Mouse (Mus musculus) CH12.LX (cell line): ENCODE results near the gene Psap. TPM values are rescaled to one million over a fixed set of nuclear protein-coding genes. Genes with fewer than 3 reads are reported as not detected.

ENCODE experiments used
- DNase-seq: peaks from one replicate; pipeline ENCODE4 v3.0.0-alpha.2; 2013; ENCODE audit errors: extremely low read depth
- H3K27ac ChIP-seq: 2 replicates; pipeline ENCODE4 v1.5.1; 2012; ENCODE audit warnings: low read depth, mild to moderate bottlenecking, control low read depth, moderate library complexity; ENCODE audit not compliant: insufficient read depth
- H3K27me3 ChIP-seq: replicated peaks from 2 replicates; pipeline ENCODE3; 2012; ENCODE audit warnings: inconsistent platforms
- H3K36me3 ChIP-seq, 2 experiments: replicated peaks in 1 of 2; 2 replicates each; pipeline versions ENCODE3 to v1.6.1; 2012; ENCODE audit warnings: inconsistent platforms in 1 of 2, low read length in 1 of 2, mild to moderate bottlenecking in 1 of 2, mixed read lengths in 1 of 2, moderate library complexity in 1 of 2; ENCODE audit not compliant: control insufficient read depth in 1 of 2, insufficient read depth in 1 of 2
- H3K4me1 ChIP-seq, 2 experiments: 2 replicates each; pipeline ENCODE4 v1.6.1; 2012; ENCODE audit warnings: inconsistent platforms in 1 of 2, moderate library complexity in 1 of 2; ENCODE audit not compliant: insufficient read depth in 2 of 2, control insufficient read depth in 1 of 2
- H3K4me2 ChIP-seq: 2 replicates; pipeline ENCODE4 v1.6.1; 2012; ENCODE audit warnings: low read depth, mild to moderate bottlenecking, control low read depth; ENCODE audit not compliant: poor library complexity, insufficient read depth, severe bottlenecking
- H3K4me3 ChIP-seq, 3 experiments: fragments of 150-350 bp in 1 of 3; sonication (generic) in 1 of 3; replicated peaks in 1 of 3; 2 replicates each; pipeline versions ENCODE3 to v1.5.1; 2011 to 2012; ENCODE audit warnings: low read depth in 2 of 3, low read length in 2 of 3, mild to moderate bottlenecking in 2 of 3, moderate library complexity in 2 of 3, control low read depth in 1 of 3, improper control_type of control experiment in 1 of 3, inconsistent platforms in 1 of 3, mixed read lengths in 1 of 3; ENCODE audit not compliant: poor library complexity in 1 of 3
- H3K79me2 ChIP-seq: replicated peaks from 2 replicates; pipeline ENCODE4 v1.6.1; 2012; ENCODE audit warnings: mild to moderate bottlenecking, moderate library complexity; ENCODE audit not compliant: control insufficient read depth, poor library complexity, insufficient read depth, severe bottlenecking; ENCODE audit errors: extremely low read depth
- H3K9ac ChIP-seq: 2 replicates; pipeline ENCODE4 v1.6.1; 2012; ENCODE audit warnings: low read depth, mild to moderate bottlenecking, control low read depth, moderate library complexity; ENCODE audit not compliant: insufficient read depth
- H3K9me3 ChIP-seq: replicated peaks from 2 replicates; pipeline ENCODE3; 2012; ENCODE audit warnings: low read length, inconsistent platforms, mixed read lengths
- BHLHE40 ChIP-seq: IDR thresholded peaks from 2 replicates; pipeline ENCODE4 v1.6.1; 2011; ENCODE audit warnings: mild to moderate bottlenecking, low read depth, low read length, improper control_type of control experiment
- CHD1 ChIP-seq: IDR thresholded peaks from 2 replicates; pipeline ENCODE4 v1.6.1; 2012; ENCODE audit warnings: low read depth, low read length, improper control_type of control experiment, inconsistent platforms
- E2F4 ChIP-seq: IDR thresholded peaks from 2 replicates; pipeline ENCODE4 v1.6.1; 2011; ENCODE audit warnings: low read depth, low read length, improper control_type of control experiment; ENCODE audit not compliant: insufficient replicate concordance
- ETS1 ChIP-seq: conservative IDR thresholded peaks from 2 replicates; pipeline ENCODE4 v1.6.1; 2012; ENCODE audit warnings: low read depth, mild to moderate bottlenecking, inconsistent platforms, low read length, improper control_type of control experiment, moderate library complexity
- KAT2A ChIP-seq: IDR thresholded peaks from 2 replicates; pipeline ENCODE4 v1.6.1; 2012; ENCODE audit warnings: low read length, improper control_type of control experiment, inconsistent platforms; ENCODE audit not compliant: insufficient replicate concordance
- MAFK ChIP-seq: IDR thresholded peaks from 2 replicates; pipeline ENCODE4 v1.6.1; 2011; ENCODE audit warnings: low read length, improper control_type of control experiment; ENCODE audit not compliant: insufficient replicate concordance
- MAX ChIP-seq: IDR thresholded peaks from 2 replicates; pipeline ENCODE4 v1.6.1; 2011; ENCODE audit warnings: low read length, improper control_type of control experiment
- MAZ ChIP-seq: IDR thresholded peaks from 2 replicates; pipeline ENCODE4 v1.6.1; 2012; ENCODE audit warnings: low read depth, mild to moderate bottlenecking, inconsistent platforms, low read length, improper control_type of control experiment, moderate library complexity
- MXI1 ChIP-seq: IDR thresholded peaks from 2 replicates; pipeline ENCODE4 v1.6.1; 2011; ENCODE audit warnings: mild to moderate bottlenecking, low read depth, low read length, improper control_type of control experiment
- SIN3A ChIP-seq: IDR thresholded peaks from 2 replicates; pipeline ENCODE4 v1.6.1; 2012; ENCODE audit warnings: low read length, improper control_type of control experiment, inconsistent platforms
- USF1 ChIP-seq: IDR thresholded peaks from 2 replicates; pipeline ENCODE4 v1.6.1; 2014; ENCODE audit warnings: low read depth, mild to moderate bottlenecking, inconsistent platforms, low read length, improper control_type of control experiment
- ZKSCAN1 ChIP-seq: IDR thresholded peaks from 2 replicates; pipeline ENCODE4 v1.6.1; 2012; ENCODE audit warnings: low read depth, inconsistent platforms, low read length, improper control_type of control experiment, borderline replicate concordance
- ZMIZ1 ChIP-seq: IDR thresholded peaks from 2 replicates; pipeline ENCODE4 v1.6.1; 2012; ENCODE audit warnings: low read depth, mild to moderate bottlenecking, inconsistent platforms, low read length, improper control_type of control experiment
- dilution Hi-C: fragments of 300-500 bp; cut with MboI; formaldehyde crosslinking; loops from 2 replicates; pipeline ENCODE4 v1.14.3; 2020; ENCODE audit warnings: low sequenced_read_pairs; ENCODE audit not compliant: extremely low pct_unique_long_range_greater_than_20kb, extremely low pct_ligation_motif_present
- in situ Hi-C: fragments of 300-500 bp; cut with MboI; formaldehyde crosslinking; loops from 3 replicates; pipeline ENCODE4 v1.14.3; 2019; ENCODE audit warnings: low sequenced_read_pairs, low pct_ligation_motif_present, low pct_unique_long_range_greater_than_20kb, mixed read lengths
- polyA plus RNA-seq: library from polyadenylated mRNA; unstranded; fragments of >175 nt; gene quantifications from 2 replicates; pipeline ENCODE4 v1.2.1, GENCODE M21; 2012; ENCODE audit warnings: low read depth; ENCODE audit not compliant: insufficient read length
- total RNA-seq, 2 experiments: library from RNA; depleted of rRNA; stranded (reverse); fragments of 300-350 nt in 1 of 2; fragments of >200 nt in 1 of 2; gene quantifications; 2 replicates each; pipeline ENCODE4 v1.2.3; 2012 to 2014

The Psap gene
- total and polyA plus RNA-seq, 3 experiments, result 223 to 470 (median 300) TPM

DNA sequence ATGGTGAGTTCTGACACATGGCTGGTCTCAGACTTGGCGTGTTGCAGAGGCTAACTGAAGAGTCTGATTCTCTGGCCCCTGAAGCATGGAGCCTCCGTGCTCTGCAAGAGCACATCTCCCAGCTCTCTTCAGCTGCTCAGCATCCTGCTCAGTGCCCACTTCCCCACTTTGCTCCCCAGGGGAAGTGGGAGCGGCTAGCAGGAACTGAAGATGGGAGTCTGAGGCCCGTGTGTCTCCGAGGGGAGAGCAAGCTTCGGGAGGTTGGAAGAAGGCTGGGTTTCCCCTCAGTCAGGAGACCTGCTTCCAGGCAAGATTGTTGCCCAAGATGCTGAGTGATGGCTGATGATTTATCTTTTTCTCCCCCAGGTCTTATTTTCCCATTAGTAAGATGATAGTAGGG, 4.0 kb upstream of the Psap start:
- peaks cover 8% of the 10 kb centered on the region for H3K79me2 ChIP-seq
- no peaks in the 10 kb centered on the region for H3K9me3 ChIP-seq
- no peak overlapping the region for H3K4me2 ChIP-seq
- TF ChIP-seq MXI1 (0 out of 2 replicates have a peak, but pooled peaks have one; percentile 14), ETS1 (no peak), MAX (peak; percentile 59), BHLHE40 (peak; percentile 36)
- TF ChIP-seq, all 38 proteins: peak for 3
- Histone ChIP-seq H3K9ac (no peak overlapping the region), H3K4me1 (peaks cover 7 to 31% of the 10 kb centered on the region in 2 experiments), H3K27ac (no peak overlapping the region), H3K27me3 (no peaks in the 10 kb centered on the region), H3K4me3 (no peak overlapping the region), H3K36me3 (no peaks in the 10 kb centered on the region)
- dilution Hi-C loops, result no loop called here
- no peak for DNase-seq
- in situ Hi-C loops, result no loop called here

DNA sequence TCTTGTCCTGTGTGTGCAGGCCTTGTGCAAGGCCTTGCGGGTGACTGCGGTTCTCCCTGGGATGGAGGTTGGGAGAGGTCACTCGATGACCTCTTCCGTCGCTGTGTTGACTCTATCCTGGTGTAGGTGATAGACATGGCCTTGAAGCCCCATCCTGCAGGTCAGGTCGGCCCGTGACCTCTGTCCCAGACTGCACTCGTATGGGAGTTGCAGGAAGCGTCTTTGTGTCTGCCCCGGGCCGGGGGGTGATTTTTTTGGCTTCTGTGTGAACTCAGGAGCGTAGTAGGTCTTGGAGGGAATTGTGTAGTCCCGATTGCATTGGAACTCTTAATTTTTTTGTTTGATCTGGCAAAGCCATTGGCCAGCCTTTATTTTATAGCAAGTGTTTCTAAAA, 576 bp downstream of the Psap start:
- DNase-seq, result no peak
- Histone ChIP-seq H3K4me3 (peak overlapping the region; percentile 86 to 100 (median 93)), H3K4me2 (peak overlapping the region; percentile 74), H3K79me2 (peaks cover 55% of the 10 kb centered on the region), H3K9ac (peak overlapping the region; percentile 67), H3K36me3 (peaks cover 0 to 12% of the 10 kb centered on the region in 2 experiments), H3K4me1 (peaks cover 16 to 55% of the 10 kb centered on the region in 2 experiments), H3K27me3 (no peaks in the 10 kb centered on the region), H3K9me3 (no peaks in the 10 kb centered on the region), H3K27ac (peak overlapping the region; percentile 57)
- in situ Hi-C loops (no loop called here), dilution Hi-C loops (no loop called here)
- TF ChIP-seq ZKSCAN1 (peak; percentile 79), CHD1 (0 out of 2 replicates have a peak, but pooled peaks have one; percentile 5), ETS1 (no peak), SIN3A (no peak)

DNA sequence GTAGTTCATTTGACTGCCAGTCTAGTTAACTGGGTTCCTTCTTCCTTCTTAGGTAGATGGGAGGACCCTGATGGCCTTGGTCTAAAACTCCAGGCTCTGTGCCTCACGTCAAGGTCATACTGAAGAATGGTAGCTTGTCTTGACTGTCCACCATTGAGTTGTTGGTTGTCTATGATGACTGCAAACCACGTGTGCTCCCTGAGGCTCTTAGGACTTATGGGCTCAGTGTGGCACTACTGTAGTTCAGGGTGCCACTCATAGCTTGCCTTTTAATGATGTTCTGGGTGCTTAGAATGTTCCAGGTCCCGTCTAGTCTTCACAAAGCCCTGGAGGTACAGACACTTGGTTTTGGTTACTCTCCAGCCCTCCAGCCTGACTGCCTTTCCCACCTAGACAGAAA, 1.4 kb downstream of the Psap start:
- Histone ChIP-seq H3K4me2 (peak overlapping the region; percentile 74), H3K9me3 (no peaks in the 10 kb centered on the region), H3K9ac (peak overlapping the region; percentile 67), H3K4me3 (peak overlapping the region; percentile 86 to 100 (median 93)), H3K79me2 (peaks cover 62% of the 10 kb centered on the region), H3K27me3 (no peaks in the 10 kb centered on the region), H3K27ac (peak overlapping the region; percentile 66), H3K4me1 (peaks cover 13 to 55% of the 10 kb centered on the region in 2 experiments), H3K36me3 (peaks cover 0 to 16% of the 10 kb centered on the region in 2 experiments)
- in situ Hi-C loops, result no loop called here
- 0 out of 2 replicates have a peak, but pooled peaks have one; percentile 38 for TF ChIP-seq CHD1
- 0 out of 2 replicates have a peak, but pooled peaks have one; percentile 19 for TF ChIP-seq KAT2A
- 0 out of 2 replicates have a peak, but pooled peaks have one; percentile 38 for TF ChIP-seq ZMIZ1
- no peak; the same call in 1 of the 2 replicates for TF ChIP-seq USF1
- TF ChIP-seq E2F4, result no peak
- TF ChIP-seq MAFK, result no peak
- peak; percentile 84 for TF ChIP-seq MXI1
- TF ChIP-seq SIN3A, result peak; percentile 76
- TF ChIP-seq MAZ, result 0 out of 2 replicates have a peak, but pooled peaks have one; percentile 18
- dilution Hi-C loops, result no loop called here
- no peak for DNase-seq
